Mouse (Mus musculus) cerebellum, adult 9-10 months (tissue): Measurements from ENCODE around the gene Gm14327.
"Not testable (repeated sequence)": the region's sequence is repeated elsewhere in the genome, so short reads cannot be mapped to it uniquely, and the experiment has no call there.

Source experiments
- DNase-seq: peaks from one replicate; pipeline ENCODE4 v3.0.0; 2022

The Gm14327 gene

DNA sequence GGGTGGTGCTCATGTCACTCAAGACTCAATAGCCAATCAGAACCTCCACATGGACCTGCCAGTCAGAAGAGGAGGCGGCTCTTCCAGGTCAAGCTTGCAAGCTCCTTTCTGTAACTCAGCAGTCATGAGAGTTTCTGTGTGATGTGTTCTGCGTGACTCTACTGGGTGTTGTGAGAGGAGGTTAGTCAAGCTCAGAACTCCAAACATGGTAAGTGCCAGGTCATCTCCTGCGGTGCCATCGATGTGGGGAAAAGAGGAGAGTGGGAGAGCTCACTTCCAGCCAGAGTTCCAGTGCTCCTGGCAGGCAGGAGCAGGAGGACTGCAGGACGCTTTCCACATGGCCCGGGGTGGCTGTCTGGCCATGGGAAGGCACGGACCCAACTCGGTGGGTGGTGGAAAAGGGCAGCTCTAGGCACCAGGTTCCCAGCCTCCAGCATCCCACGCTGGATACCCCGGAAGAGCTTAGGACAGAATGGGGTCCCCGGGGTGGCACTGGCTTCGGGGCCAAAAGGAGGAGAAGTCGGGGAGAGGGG lies at the start of gene Gm14327:
Gm14327 (plus strand) TSS at position 51 of the 533 bp plus-strand sequence.
- peak; percentile 1 for DNase-seq

DNA sequence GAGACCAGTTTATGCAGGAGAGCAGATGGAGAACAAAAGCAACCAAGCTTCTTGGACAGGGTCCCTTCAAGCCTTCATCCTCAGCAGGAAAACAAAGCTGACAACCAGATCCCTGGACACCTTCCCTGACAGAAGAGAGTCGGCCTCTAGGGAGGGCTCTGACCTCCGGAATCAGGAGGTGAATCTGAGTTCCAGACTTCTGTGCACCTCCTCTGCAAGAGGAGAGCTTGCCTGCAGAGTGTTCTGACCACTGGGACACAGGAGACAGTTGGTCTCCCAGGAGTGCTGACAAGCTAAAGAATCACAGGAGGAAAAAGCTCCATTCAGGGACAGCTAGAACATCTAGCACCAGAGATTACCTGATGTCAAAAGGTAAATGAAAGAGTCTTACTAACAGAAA lies 34.6 kb upstream of the Gm14327 start:
- not testable (repeated sequence) for DNase-seq

DNA sequence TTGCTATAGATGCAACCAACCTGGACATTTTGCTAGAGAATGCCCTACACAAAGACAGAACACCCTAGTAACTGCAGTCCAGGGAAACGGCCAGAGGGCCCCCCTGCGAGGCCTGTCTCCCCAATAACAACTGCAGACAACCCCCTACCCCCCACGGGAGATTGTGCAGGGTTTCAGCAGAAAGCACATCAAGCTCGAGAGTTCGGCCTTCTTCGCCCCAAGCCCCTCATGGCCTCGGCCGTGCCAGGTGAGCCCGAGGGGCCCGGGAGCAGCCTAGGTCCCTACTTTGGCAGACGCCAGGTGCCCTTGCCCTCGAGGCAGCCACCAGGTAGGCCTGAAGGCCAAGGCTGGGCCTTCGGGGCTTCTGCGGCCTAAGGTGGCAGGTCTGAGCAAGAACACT lies 9.2 kb upstream of the Gm14327 start:
- not testable (repeated sequence) for DNase-seq

DNA sequence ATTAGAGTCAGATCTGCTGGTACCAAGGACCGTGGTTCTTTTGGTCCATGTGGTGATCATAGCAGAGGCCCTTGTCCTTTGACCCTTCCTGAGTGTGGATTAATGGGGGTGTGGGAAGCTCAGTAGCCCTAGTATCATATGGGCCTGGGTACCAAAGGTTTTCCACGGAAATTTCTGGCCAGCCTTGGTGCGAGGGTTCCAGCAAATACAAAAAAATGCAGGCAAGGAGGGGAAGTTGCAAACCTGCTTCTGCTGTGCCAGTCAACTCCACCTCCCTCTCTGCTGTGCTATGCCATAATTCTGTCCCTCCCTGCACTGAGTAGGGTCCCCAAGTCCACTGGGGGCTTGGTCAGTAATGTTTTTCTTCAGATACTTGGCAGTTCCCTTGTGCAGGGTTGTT lies 1.3 kb downstream of the Gm14327 start:
- DNase-seq, result not testable (repeated sequence)

DNA sequence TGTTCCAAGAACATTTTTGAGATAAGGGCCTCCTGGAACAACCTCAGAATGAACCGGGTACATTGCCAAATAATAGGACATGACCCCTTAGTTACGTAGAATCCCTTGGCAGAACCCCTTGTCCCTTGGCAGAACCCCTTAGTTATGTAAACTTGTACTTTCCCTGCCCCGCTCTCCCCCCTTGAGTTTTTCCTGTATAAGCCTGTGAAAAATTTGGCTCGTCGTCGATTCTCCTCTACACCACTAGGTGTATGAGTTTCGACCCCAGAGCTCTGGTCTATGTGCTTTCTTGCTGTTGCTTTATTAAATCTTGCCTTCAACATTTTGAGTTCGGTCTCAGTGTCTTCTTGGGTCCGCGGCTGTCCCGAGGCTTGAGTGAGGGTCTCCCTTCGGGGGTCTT lies 6.4 kb downstream of the Gm14327 start:
- DNase-seq, result not testable (repeated sequence)

DNA sequence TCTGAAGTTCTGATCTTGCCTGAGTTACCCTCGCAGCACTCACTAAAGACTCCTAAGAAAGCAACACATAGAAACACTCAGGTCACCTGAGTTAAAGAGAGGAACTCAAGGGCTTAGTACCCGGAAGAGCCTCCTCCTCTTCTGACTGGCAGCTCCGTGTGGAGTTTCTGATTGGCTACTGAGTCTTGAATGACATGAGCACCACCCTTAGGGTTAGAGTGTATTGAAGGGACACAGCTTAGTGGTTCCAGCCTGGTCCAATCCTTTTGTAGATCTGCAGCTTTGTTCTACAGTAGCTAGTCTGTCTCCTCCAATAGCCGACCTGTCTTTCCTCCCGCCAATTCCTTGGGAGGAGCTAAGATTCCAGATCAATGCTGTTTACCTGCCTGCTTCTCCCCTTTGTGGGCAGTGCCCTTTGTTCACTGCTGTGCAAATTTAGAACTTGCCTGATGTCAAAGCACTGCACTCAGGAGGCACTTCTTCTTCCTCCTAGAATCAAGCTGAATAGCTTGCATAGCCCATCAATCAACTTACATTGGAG lies 28.7 kb downstream of the Gm14327 start, which contains the start of gene Zfp972:
Zfp972 (minus strand) TSS at position 51 of the 541 bp plus-strand sequence.
- DNase-seq, result not testable (repeated sequence)
